In genomic region chr11:100397600-100398389, GRCm38 (mm10) we compare ENCODE assay signal across 8 mouse cellular contexts. TPM values are rescaled to one million over a fixed set of nuclear protein-coding genes. Genes with fewer than 3 reads are reported as not detected.
DNase-seq lines count a peak whose midpoint lies in the region; ATAC-seq lines count a peak whose summit lies in the region.

Gene Jup, minus strand, starts transcription at chr11:100397763.

- under 1% methylated on average over 37 of the region's 37 CpGs for WGBS in forebrain, embryonic 11.5 days
- WGBS in heart, embryonic 16.5 days: 2% methylated on average over 37 of the region's 37 CpGs
- 2% methylated on average over 37 of the region's 37 CpGs for WGBS in liver, embryonic 15.5 days (ENCODE audit: insufficient replicate concordance)
- WGBS in neural tube, embryonic 12.5 days: 2% methylated on average over 37 of the region's 37 CpGs

- H3K4me1 ChIP-seq in forebrain, embryonic 11.5 days (replicated peaks; ENCODE audit: control insufficient read depth, insufficient read depth, low read length): peaks cover 3% of the 10 kb centered on the region; the same call in 1 of the 2 replicates
- H3K4me1 ChIP-seq in heart, embryonic 16.5 days (ENCODE audit: control insufficient read depth, insufficient read depth, low read length): peaks cover 67% of the 10 kb centered on the region
- peaks cover 63% of the 10 kb centered on the region for H3K4me1 ChIP-seq in liver, embryonic 15.5 days (replicated peaks)
- H3K4me1 ChIP-seq in neural tube, embryonic 12.5 days: peaks cover 22% of the 10 kb centered on the region

- peak within 1 kb of the TSS; percentile 70 for H3K4me2 ChIP-seq in forebrain, embryonic 11.5 days (ENCODE audit: low read depth, low read length, severe bottlenecking)
- peak within 1 kb of the TSS; percentile 81 for H3K4me2 ChIP-seq in heart, embryonic 16.5 days (ENCODE audit: low read depth, low read length)
- H3K4me2 ChIP-seq in liver, embryonic 15.5 days: peak within 1 kb of the TSS; percentile 71
- peak within 1 kb of the TSS; percentile 67 for H3K4me2 ChIP-seq in neural tube, embryonic 12.5 days (replicated peaks)

- peak; percentile 76 to 86 for DNase-seq in CD8-positive naive resting alpha-beta T cell, adult 2 months (ENCODE audit: low read depth in 2 of 2, low spot score in 2 of 2)
- DNase-seq in c-Kit-positive CD71-positive TER-119-negative erythroid progenitor cells, embryonic 14.5 days (ENCODE audit: low read depth): peak; percentile 91
- peak; percentile 99 for DNase-seq in forebrain, embryonic 11.5 days (ENCODE audit: low spot score)
- DNase-seq in kidney, postnatal 36 days: peak; percentile 100
- DNase-seq in telencephalon, adult 2 months (ENCODE audit: low read depth, low spot score): peak; percentile 98

- peak within 1 kb of the TSS; percentile 66 for H3K9ac ChIP-seq in forebrain, embryonic 11.5 days (ENCODE audit: low read length)
- peak within 1 kb of the TSS; percentile 88 for H3K9ac ChIP-seq in heart, embryonic 16.5 days (ENCODE audit: low read length)
- H3K9ac ChIP-seq in liver, embryonic 15.5 days: peak within 1 kb of the TSS; percentile 50
- peak within 1 kb of the TSS; percentile 78 for H3K9ac ChIP-seq in neural tube, embryonic 12.5 days

- ATAC-seq in forebrain, embryonic 11.5 days (replicated peaks; ENCODE audit: low FRiP score): peak; percentile 98
- peak; percentile 95 for ATAC-seq in heart, embryonic 16.5 days (replicated peaks; ENCODE audit: extremely low read depth, insufficient read depth, low FRiP score)
- ATAC-seq in liver, embryonic 15.5 days (ENCODE audit: insufficient read depth): peak; percentile 94
- ATAC-seq in neural tube, embryonic 12.5 days (ENCODE audit: low FRiP score, low read depth): peak; percentile 99

- peaks cover 19% of the 10 kb centered on the region for H3K27me3 ChIP-seq in forebrain, embryonic 11.5 days (ENCODE audit: control insufficient read depth, insufficient read depth, low read length)
- no peaks in the 10 kb centered on the region for H3K27me3 ChIP-seq in heart, embryonic 16.5 days (ENCODE audit: control insufficient read depth, insufficient read depth, low read length)
- peaks cover 47% of the 10 kb centered on the region for H3K27me3 ChIP-seq in liver, embryonic 15.5 days
- H3K27me3 ChIP-seq in neural tube, embryonic 12.5 days (replicated peaks): peaks cover 25% of the 10 kb centered on the region

- no peaks in the 10 kb centered on the region for H3K9me3 ChIP-seq in forebrain, embryonic 11.5 days (ENCODE audit: control insufficient read depth, low read length)
- no peaks in the 10 kb centered on the region for H3K9me3 ChIP-seq in heart, embryonic 16.5 days (replicated peaks; ENCODE audit: control insufficient read depth, low read length)
- H3K9me3 ChIP-seq in liver, embryonic 15.5 days (replicated peaks): no peaks in the 10 kb centered on the region
- no peaks in the 10 kb centered on the region for H3K9me3 ChIP-seq in neural tube, embryonic 12.5 days

- H3K36me3 ChIP-seq in forebrain, embryonic 11.5 days (ENCODE audit: control insufficient read depth, insufficient read depth, low read length): no peaks in the 10 kb centered on the region
- no peaks in the 10 kb centered on the region for H3K36me3 ChIP-seq in heart, embryonic 16.5 days (ENCODE audit: control insufficient read depth, insufficient read depth)
- H3K36me3 ChIP-seq in liver, embryonic 15.5 days (replicated peaks): no peaks in the 10 kb centered on the region
- no peaks in the 10 kb centered on the region for H3K36me3 ChIP-seq in neural tube, embryonic 12.5 days

- peak within 1 kb of the TSS; percentile 55 for H3K4me3 ChIP-seq in forebrain, embryonic 11.5 days (ENCODE audit: low read depth, low read length)
- peak within 1 kb of the TSS; percentile 76 for H3K4me3 ChIP-seq in heart, embryonic 16.5 days (ENCODE audit: low read length)
- H3K4me3 ChIP-seq in liver, embryonic 15.5 days (replicated peaks): peak within 1 kb of the TSS; percentile 62
- H3K4me3 ChIP-seq in neural tube, embryonic 12.5 days: peak within 1 kb of the TSS; percentile 60

- no peak within 1 kb of the TSS; the same call in 1 of the 2 replicates for H3K27ac ChIP-seq in forebrain, embryonic 11.5 days (ENCODE audit: low read depth, low read length)
- peak within 1 kb of the TSS; percentile 89 for H3K27ac ChIP-seq in heart, embryonic 16.5 days (ENCODE audit: low read length)
- H3K27ac ChIP-seq in liver, embryonic 15.5 days (replicated peaks): peak within 1 kb of the TSS; percentile 79
- H3K27ac ChIP-seq in neural tube, embryonic 12.5 days: no peak within 1 kb of the TSS

RNA-seq across cellular contexts. Expression of gene Jup, which starts in this region (rescaled TPM):
- polyA plus RNA-seq in forebrain, embryonic 11.5 days (2014; fragmentation: Nextera tagmentation; extraction: Ambion mirVana): 33.3 and 35.5 TPM in 2 replicates
- 140 and 155 TPM in 2 replicates for polyA plus RNA-seq in heart, embryonic 16.5 days (2015; fragmentation: Nextera tagmentation; extraction: Ambion mirVana)
- polyA plus RNA-seq in liver, embryonic 15.5 days (2015; fragmentation: Nextera tagmentation; extraction: Ambion mirVana): 14.0 and 15.7 TPM in 2 replicates
- 71.5 and 81.0 TPM in 2 replicates for polyA plus RNA-seq in neural tube, embryonic 12.5 days (2016; fragmentation: Nextera tagmentation; extraction: Ambion mirVana)

Comparison
In these comparisons a context has a peak if more than half of its experiments do, and no peak if none do; other contexts are left out.
1. H3K27ac ChIP-seq: peak in heart, embryonic 16.5 days (single experiment) and liver, embryonic 15.5 days (single experiment); none in forebrain, embryonic 11.5 days (single experiment) and neural tube, embryonic 12.5 days (single experiment).
2. Peak in every context shown above with its lines, with median percentiles within 50 percentile points of each other: DNase-seq, ATAC-seq, H3K4me2 ChIP-seq, H3K4me3 ChIP-seq and H3K9ac ChIP-seq.